Mouse (Mus musculus): ENCODE measurements at regions not wholly inside any gene's neighbourhood (a gene's known extent, or its start where the extent isn't known, plus 50 kb on each side); places are given as distances from the start of the nearest gene placed in this dataset.

DNA sequence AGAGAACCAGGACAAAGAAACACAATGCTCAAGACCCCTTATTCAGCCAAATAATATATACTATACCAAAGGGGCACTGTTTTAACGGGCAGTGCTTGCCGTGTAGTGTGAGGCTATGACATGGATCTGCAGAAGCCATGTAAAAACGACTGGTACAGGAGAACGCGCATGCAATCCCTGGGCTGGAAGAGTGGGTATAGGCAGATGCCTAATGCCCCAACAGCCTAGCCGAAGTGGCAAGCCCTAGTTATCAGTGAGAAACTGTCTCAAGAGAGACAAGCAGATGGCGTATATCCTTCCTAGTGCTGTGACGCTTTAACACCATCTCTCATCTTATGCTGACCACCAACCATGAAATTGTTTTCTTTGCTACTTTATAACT lies 262.8 kb downstream of the Ankrd50 start:
- DNase-seq (ENCODE audit: low read depth, low spot score) = no peak

DNA sequence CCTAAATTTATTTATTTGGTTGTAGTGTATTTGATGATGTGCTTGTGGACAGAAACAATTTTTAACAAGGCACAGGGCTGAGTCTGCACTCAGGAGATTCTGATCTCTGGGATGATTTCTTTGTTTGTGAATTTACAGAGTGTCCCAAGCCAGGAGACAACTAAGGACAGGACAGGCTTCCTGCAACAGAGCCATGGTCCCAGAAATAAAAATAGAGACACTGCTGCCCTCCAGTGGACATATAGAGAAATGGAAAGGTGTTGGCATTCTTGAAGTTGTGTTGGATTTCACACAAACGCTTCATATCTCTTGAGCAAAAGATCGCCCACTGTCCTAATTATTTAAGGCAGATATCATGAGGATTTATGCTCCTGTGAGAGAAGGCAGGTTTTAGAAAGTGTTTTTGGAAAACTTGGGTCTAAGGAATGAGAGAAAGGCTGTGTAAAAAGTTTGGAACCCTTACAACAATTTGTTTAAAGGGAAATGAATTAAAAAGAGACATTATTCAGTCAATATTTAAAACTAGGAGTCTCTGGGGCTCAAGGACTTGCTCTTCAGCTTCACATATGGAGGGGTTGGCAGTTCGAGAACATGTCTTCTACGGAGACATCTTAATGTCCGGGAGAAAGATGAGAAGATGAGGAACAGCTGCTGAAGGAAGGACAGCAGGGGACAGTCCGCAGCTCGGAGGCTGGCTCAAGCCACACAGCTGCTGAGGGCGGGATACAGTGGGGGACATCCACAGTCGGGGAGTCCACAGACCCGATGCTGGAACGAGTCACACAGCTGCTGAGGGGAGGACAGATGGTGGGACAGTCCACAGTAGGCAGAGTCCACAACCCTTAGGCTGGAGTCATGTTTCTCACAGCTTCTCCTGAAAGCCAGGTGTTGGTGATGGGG lies 263.5 kb downstream of the Ankrd50 start:
- DNase-seq (ENCODE audit: low read depth, low spot score) = peak; percentile 56

DNA sequence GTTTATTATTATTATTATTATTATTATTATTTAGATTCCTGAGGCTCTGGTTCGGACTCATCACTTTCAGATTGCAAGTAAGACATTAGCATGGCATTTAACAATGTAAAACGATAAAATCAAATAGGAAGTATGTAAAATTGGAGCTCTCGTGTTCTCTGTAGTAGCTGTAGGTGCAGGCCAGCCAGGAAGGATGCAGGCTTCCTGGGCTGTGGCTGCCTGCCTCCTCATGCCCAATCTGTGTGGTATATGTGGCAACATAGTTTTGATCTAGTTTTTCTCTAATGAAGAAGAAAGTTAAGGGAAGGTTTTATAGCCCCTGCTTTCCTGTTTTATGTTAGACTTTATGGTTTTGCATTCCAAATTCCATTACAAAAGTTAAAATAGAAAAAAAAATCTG lies 275.6 kb downstream of the Ankrd50 start:
- DNase-seq (ENCODE audit: low read depth, low spot score) = no peak

DNA sequence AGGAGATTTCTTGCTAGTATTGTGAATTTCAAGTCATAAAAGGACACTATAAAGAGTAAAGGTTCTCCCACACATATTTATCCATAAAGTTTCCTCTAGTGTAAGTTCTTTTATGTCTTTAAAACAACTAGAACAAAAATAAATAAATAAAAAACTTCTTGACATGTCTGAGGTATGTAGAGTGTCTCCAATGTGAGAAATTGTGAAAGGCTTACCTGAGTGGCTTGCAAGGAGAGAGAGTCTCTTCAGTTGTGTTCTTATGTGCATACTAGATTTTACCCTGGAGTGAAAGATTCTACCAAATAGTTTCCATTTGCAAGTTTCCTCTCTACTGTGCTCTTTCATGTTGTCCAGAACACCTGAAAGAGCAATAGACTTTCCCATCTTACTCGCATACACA lies 276.8 kb downstream of the Ankrd50 start:
- DNase-seq (ENCODE audit: low read depth, low spot score) = no peak

DNA sequence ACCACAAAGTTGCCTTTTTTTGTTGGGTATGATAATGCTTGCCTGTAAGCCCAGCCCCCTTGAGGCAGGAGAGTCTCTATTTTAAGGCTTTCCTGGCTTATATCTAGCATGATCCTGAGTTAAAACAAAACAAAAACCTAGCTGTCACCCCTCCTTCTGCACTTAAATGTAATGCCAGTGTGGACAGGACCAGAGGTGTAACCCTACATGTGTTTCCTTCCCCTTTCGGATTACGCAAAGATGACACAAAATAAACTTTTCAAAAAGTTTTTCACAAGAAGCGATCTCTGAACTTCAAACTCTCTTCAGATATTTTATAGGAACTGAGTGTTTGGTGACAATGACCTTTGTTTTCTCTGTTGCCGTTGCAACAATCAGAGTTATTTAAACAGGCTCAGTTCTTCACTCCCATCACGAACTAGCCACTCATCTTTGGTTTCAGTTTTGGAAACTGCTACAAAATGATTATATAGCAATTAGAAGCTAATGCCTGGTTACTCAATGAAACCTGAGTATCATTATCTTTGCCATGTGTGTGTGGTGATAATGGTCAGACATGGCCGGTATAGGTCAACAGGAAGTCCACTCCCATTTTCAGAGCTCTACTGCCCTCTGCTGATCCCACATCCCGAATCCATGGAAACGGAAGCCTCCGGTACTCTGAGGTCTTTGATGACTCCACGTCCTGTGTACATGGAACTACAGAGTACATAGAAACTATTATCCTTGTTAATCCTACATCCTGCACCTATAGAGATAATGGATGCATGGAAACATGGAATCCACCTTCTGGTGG lies 282.6 kb downstream of the Ankrd50 start:
- DNase-seq (ENCODE audit: low read depth, low spot score) = no peak

DNA sequence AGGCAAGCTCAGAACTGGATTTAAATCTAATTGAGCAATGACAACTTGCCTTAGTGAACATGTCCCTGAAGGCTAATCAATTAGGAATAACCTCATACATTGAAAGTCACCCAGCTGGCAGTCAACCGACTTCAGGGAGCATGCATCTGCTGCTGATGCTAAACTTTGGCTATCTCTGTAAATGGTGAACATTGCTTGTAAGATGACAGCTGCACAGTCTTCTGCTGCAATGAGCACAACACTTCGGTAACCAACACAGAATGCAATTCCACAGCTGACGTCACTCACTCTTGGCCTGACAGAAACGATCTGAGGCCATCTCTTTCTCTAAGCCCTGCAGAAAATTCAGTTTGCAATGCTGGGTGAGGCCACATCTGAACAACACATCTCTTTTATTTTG lies 290.6 kb downstream of the Ankrd50 start:
- no peak for DNase-seq (ENCODE audit: low read depth, low spot score)

DNA sequence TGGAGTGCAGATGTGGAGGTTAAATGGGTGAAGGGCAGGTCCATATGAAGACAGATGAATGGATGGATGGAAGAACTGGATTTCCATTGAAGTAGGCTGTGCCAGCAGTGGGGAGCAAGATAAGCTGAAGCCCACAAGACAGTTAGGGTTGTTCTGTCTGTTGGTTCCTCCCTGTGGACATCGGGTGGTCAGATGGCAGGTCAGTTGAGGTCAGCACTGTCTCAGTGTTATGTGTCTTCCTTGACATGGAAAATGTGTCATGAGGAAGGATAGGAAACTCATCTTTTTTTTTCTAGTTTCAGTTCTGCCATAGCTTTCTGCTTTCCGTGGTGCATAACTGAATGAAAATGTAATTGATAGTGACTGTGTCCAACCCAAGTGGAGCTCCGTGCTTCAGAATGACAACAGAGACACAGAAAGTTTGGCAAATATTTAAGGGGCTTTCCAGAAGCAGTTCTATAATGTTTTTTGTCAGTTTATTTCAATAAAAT lies 297.2 kb downstream of the Ankrd50 start:
- no peak for DNase-seq (ENCODE audit: low read depth, low spot score)

DNA sequence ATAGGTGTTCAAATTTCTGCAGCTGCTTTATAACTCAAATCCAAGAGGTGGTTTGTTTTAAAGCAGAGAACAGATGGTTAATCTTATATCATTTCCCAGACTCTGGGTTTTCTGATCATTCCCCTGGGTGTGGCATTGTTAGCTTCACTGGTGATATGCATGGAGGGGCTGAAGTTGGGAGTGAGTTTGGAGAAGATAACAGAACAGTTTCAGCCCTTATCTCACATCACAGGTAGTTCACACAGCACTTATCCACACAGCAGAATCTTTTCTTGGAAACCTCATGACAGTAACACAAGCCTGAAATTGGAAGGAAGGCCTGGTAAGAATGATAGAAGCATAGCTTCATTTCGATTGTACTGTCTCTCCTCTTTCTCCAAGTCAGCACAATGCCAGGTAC lies 298.1 kb downstream of the Ankrd50 start:
- no peak for DNase-seq (ENCODE audit: low read depth, low spot score)

DNA sequence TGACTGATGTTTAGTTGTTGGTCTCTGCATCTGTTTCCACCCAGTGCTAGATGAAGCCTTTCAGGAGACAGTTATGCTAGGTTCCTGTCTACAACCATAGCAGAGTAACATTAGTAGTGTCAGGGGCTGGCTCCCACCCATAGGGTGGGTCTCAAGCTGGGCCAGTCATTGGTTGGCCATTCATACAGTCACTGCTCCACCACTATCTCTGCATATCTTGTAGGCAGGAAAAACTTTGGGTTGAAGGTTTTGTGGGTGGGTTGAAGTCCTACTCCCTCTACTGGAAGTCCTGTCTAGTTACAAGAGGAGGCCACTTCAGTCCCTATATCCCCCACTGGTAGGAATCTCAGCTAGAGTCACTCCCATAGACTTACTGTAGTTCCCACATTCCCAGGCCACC lies 306.3 kb downstream of the Ankrd50 start:
- no peak for DNase-seq (ENCODE audit: low read depth, low spot score)

DNA sequence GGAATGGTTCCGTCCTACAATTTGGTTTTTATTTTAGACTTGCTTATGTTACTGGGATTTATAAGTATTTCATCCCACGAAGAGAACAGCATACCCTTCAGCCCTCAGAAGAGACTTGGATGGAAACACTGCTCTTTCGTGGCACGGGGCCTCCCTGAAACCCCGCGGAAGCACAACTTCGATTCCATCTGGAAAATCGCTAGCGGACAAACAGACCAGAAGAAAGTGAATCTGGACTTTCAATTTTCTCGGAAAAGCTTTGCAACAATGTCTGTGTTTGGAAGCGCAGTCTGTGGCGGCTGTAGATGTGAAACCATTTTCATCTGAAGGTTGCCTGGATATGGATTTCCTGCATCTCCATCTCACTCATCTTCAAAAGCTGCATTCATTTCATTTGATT lies 308.7 kb downstream of the Ankrd50 start:
- DNase-seq (ENCODE audit: low read depth, low spot score) = no peak

DNA sequence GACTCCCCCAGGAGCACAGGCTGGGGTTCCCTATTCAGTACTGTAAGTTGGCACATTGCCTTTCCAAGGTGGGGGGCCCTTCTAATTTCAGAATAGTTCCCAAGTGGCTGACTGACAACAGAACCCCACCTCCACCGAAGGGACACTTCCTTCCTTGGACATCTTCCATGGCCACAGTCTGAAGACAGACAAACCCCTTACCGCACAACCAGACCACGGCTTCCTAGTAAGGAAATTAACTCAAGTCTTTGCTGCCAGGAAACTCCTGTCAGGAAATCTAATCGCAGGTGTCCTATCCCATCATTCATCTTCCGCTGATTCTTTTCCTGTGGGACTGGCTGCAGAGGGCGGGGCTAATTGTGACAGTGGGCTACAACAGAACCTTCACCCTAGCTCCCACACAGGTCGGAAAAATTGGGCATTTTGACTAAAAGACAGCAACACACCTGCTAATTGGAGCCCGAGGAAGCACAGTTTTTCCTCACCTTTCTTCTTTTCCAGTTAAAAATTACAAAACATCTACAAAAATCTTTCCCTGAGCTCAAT lies 309.8 kb downstream of the Ankrd50 start:
- no peak for DNase-seq (ENCODE audit: low read depth, low spot score)

DNA sequence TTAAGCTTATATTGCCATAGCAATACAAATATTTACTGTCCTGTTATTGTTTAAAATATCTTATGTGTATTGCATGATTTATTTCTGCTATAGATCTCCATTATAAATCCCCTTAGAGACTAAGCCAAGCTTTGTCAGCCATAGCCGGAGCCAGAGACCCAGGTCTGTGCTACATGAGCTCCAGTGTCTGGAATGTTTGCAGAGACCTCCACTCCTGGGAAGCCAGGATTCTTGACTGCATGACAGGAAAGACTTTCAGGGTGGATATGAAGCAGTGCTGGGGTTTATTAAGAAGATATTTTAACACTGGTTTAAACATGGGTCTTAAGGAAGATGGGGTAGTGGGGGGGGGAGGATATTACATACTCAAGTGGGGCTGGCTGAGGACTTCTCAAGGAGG lies 332.2 kb downstream of the Ankrd50 start:
- no peak for DNase-seq (ENCODE audit: low read depth, low spot score)

DNA sequence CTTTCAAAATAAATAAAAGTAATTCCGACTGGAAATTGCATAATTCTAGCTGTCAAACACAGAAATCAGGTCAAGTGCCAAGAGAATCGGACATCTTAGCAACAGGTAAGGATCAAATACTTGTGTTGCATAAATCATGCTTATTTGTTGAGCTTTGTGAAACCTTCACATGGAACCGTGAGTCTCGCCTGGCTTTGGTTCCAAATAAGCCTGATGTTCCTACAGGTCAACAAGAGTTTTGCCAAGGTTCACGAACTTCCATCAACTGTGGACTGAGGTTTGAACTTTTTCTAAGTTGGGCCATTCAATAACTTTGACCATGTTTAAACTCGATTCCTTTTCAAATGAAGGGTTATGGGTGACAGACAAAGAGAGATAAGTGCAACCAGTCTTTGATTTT lies 332.8 kb downstream of the Ankrd50 start:
- DNase-seq (ENCODE audit: low read depth, low spot score) = no peak

DNA sequence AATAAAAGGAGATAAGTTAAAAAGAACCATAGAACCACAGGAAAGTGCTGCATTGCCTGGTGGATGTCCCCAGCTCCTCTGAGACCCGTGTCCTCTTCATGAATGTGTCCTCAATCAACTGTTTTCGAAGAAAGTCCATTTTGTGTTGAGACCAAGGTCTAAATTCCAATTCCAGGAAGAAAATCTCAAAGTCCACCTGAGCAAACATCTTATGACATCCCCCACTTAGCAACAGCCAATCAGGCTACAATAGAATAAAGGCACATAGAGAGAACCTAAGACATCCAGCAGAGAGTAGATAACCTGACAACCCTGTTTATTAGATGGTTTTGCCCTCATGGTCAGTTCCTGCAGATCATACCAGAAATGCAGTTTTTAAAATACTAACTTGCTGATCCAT lies 338.0 kb downstream of the Ankrd50 start:
- DNase-seq (ENCODE audit: low read depth, low spot score) = no peak

DNA sequence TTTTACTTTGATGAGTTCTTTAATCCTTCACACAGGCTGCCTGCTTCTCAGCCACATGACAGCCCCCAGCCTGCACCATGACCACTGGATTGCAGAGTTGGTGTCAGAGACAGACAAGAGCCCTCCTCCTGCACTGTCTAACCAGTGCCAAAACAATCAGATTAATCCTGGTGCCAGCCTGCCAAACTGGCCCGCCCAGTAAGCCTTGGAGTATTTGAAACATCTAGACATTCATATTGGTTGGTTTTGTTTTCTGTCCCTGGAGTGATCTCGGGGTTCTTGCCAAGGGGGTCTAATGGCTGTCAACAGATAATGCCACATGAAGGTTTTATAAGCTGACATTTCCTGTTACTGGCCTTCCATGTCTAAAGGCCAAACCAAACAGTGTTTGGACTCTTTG lies 339.2 kb downstream of the Ankrd50 start:
- DNase-seq (ENCODE audit: low read depth, low spot score) = no peak

DNA sequence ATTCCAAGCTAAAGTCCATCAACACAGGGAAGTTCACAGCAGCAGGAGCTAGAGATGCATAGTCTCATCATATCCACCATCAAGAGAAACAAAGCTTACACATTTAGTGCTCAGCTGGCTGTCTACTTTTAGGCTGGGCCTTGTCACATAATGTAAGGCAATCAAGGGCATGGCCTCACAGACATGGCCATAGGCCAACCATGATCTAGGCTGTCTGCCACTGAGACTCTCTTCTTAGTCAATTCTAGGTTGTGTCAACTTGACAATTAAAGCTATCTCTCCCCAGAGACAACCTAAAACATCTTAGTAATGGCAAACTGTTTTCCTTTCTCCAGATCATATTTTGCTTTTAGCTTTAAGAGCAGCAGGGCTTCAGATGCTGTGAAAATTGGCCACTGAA lies 340.0 kb downstream of the Ankrd50 start:
- no peak for DNase-seq (ENCODE audit: low read depth, low spot score)

DNA sequence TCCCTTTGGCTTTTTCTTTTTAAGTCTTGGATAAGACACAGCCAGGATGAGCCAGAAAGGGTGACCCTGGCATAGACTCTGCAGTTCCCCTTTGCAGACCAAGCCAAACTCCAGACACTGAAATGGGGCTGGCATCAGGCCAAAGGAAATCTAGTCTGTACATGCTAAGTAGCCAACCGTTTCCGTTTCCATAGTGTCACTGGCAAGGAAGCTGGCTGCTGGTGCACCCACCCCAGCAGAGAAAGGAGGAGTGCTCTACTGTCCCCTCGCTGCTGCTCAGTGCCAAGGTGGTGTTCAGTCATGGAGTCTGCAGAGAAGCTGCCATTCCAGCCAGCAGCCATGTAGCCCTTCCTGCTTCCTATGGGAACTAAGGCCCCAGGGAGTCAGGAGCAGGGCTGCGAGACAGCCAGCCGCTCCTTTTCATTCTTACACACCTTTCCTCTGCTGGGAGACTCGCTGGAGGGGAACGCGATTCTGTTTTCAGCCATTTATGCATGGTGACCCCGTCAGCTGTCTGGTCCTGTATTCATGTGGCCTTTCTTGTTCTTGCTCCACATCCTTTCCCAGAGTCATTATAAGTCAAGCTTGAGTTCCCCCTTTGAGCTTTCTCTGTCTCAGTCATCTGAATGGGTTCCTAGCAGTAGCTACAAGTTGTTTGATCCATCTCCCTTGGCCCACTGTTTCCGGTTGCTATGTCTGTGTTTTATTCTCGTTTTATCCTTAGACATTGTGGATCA lies 341.3 kb downstream of the Ankrd50 start:
- DNase-seq (ENCODE audit: low read depth, low spot score) = peak; percentile 2

DNA sequence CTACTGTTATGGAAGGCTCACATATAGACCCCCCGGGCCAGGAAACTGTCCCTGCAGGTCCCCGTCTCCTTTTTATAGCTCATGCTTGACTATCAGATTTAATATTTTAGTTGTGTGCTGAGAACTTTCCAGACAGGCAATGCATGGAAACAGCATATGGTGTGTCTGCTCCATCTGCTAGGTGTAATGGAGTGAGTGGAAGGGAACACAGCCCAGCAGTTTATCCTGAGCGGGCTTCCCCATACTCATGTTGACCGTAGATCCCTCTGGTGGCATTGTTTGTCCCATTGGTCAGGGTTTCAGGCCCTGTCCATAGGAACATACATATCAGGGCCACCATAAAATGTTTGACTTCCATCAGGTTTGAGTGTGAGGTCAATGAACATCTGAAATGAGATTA lies 345.3 kb downstream of the Ankrd50 start:
- no peak for DNase-seq (ENCODE audit: low read depth, low spot score)

DNA sequence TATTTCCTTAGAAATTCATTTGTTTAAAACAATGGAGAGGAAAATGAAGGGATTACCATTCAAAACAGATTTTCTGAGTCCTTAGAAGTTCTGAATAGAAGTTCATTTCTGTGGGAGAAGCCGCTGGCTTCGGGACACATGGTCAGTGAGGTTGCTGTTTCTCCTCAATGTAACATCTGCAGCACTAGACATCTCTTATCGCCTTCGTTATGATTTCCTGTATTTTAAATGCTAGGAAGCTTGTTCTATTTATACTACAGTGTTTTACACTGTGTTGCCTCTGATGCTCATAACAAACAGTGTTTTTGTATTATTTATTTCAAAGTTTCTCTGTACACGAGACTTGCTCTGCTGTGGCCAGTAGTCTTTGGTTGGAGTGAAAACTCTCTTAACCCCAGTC lies 346.6 kb downstream of the Ankrd50 start:
- no peak for DNase-seq (ENCODE audit: low read depth, low spot score)

DNA sequence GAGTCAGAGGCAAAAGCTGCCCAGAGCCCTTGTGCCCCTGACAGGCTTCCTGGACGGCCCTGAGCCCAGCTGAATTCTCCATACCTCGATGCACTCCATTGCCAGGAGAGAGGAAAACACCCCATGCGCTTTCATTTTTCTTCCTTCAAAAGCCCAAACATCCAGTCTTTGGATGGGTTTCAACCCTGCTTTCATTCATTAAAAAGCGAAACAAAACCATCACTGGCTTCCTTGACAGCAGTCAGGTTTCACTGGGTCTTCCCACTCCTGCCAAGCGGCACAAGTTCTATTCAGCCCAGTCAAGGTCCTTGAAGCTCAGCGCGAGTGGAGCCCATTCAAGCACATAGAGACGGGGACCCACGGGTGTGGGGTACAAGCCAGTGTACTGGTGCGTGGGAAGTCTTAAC lies 348.8 kb downstream of the Ankrd50 start:
- DNase-seq (ENCODE audit: low read depth, low spot score) = no peak

DNA sequence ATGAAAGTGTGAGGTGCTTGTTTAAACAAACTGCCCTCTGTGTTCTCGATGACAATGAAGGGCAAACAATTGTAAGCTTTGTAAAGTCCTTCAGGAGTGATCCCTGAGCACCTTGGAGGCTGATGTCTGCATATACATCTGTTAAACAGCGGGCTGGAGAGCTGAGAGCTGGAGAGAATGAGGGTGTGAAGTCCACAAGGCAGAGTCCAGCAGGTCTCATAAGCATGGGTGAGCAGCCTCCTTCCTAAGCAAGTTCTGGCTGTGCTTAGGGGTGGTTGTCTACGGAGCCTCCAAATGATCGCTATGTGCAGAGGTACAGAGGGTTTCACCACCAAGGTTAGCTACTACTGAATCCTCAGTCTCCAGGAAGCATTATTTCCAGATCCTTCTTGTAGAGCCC lies 350.2 kb downstream of the Ankrd50 start:
- no peak for DNase-seq (ENCODE audit: low read depth, low spot score)

DNA sequence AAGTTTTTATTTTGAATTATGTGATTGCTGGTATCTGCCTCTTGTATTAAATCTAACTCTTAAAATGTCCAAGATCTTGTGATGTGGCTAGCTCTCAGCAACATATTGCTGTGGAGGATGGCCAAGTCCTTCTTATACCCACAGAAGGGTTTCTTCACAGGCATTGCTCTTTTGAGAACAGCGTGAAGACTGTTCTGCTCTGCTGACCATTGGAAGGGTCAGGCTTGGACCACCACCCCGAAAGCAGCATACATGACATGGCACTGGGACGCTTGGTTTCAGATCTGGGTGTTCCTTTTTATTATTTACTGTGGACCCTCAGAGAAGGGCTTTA lies 352.8 kb downstream of the Ankrd50 start:
- no peak for DNase-seq (ENCODE audit: low read depth, low spot score)

All from R1 (cell line).